Mouse (Mus musculus) forebrain, embryonic 10.5 days (tissue): ENCODE results near the gene Cul7. TPM values are rescaled to one million over a fixed set of nuclear protein-coding genes. Genes with fewer than 3 reads are reported as not detected.
A peak's percentile ranks its signal among the peaks of the same experiment; 100 is the strongest.

ENCODE experiments used
- DNase-seq: peaks from one replicate; pipeline ENCODE4 v3.0.0-alpha.2; 2017; ENCODE audit warnings: low spot score; ENCODE audit errors: extremely low spot score
- H3K27ac ChIP-seq: fragments of 300-500 bp; sonication (generic); 2 replicates; pipeline ENCODE4 v1.5.1; 2016; ENCODE audit warnings: mild to moderate bottlenecking
- H3K27me3 ChIP-seq: fragments of 300-500 bp; sonication (generic); 2 replicates; pipeline ENCODE4 v1.6.1; 2016; ENCODE audit warnings: mild to moderate bottlenecking; ENCODE audit not compliant: poor library complexity, severe bottlenecking
- H3K36me3 ChIP-seq: fragments of 300-500 bp; sonication (generic); replicated peaks from 2 replicates; pipeline ENCODE4 v1.6.1; 2016; ENCODE audit warnings: mild to moderate bottlenecking, moderate library complexity
- H3K4me1 ChIP-seq: fragments of 300-500 bp; sonication (generic); 2 replicates; pipeline ENCODE4 v1.6.1; 2016
- H3K4me3 ChIP-seq: fragments of 300-500 bp; sonication (generic); 2 replicates; pipeline ENCODE4 v1.5.1; 2016; ENCODE audit warnings: mild to moderate bottlenecking, moderate library complexity
- H3K9me3 ChIP-seq: fragments of 300-500 bp; sonication (generic); 2 replicates; pipeline ENCODE4 v1.6.1; 2016; ENCODE audit warnings: mild to moderate bottlenecking, moderate library complexity
- WGBS: fragments of 180-500 bp; shearing (Covaris S2); methylation state at CpG from one replicate; pipeline ENCODE4 v1.1.7; 2016; 5-methylcytosine and 5-hydroxymethylcytosine counted together
- polyA plus RNA-seq: library from polyadenylated mRNA; unstranded; fragments of >200 nt; fragmentation: Nextera tagmentation; extraction: Ambion mirVana; gene quantifications from 2 replicates; pipeline ENCODE4 v1.2.1, GENCODE M21; 2016

The Cul7 gene
- polyA plus RNA-seq, 1 experiment from 2014 or later: 40.9 TPM

- DNase-seq: no peak
These were observed 5.9 kb downstream of the Cul7 start for GRCm38 (mm10) chr17:46656054-46656453.

GRCm38 (mm10) chr17:46661351-46661750, 11.2 kb downstream of the Cul7 start:
- H3K27ac ChIP-seq: no peak overlapping the region
- no peaks in the 10 kb centered on the region for H3K9me3 ChIP-seq
- no peak for DNase-seq
- H3K27me3 ChIP-seq: no peaks in the 10 kb centered on the region
- no peak overlapping the region for H3K4me3 ChIP-seq
- 94% methylated on average over 9 of the region's 9 CpGs for WGBS
- H3K4me1 ChIP-seq: no peaks in the 10 kb centered on the region
- peaks cover 99% of the 10 kb centered on the region for H3K36me3 ChIP-seq

More at GRCm38 (mm10) chr17:46656054-46656453, 5.9 kb downstream of the Cul7 start:
- no peak overlapping the region for H3K27ac ChIP-seq
- no peaks in the 10 kb centered on the region for H3K27me3 ChIP-seq
- peaks cover 19% of the 10 kb centered on the region for H3K4me1 ChIP-seq
- 92% methylated on average over 6 of the region's 6 CpGs for WGBS
- H3K9me3 ChIP-seq: no peaks in the 10 kb centered on the region
- H3K4me3 ChIP-seq: no peak overlapping the region
- H3K36me3 ChIP-seq: peaks cover 92% of the 10 kb centered on the region

GRCm38 (mm10) chr17:46661981-46662380, 11.8 kb downstream of the Cul7 start:
- peaks cover 99% of the 10 kb centered on the region for H3K36me3 ChIP-seq

GRCm38 (mm10) chr17:46662730-46663129, 12.6 kb downstream of the Cul7 start:
- H3K4me3 ChIP-seq: no peak overlapping the region
- H3K27me3 ChIP-seq: no peaks in the 10 kb centered on the region
- no peaks in the 10 kb centered on the region for H3K9me3 ChIP-seq
- DNase-seq: no peak
- peaks cover 98% of the 10 kb centered on the region for H3K36me3 ChIP-seq
- no peak overlapping the region for H3K27ac ChIP-seq
- 89% methylated on average over 5 of the region's 5 CpGs for WGBS
- H3K4me1 ChIP-seq: no peaks in the 10 kb centered on the region

More at GRCm38 (mm10) chr17:46661981-46662380, 11.8 kb downstream of the Cul7 start:
- no peak for DNase-seq
- 92% methylated on average over 12 of the region's 12 CpGs for WGBS
- Histone ChIP-seq H3K27ac (no peak overlapping the region), H3K4me3 (no peak overlapping the region), H3K4me1 (no peaks in the 10 kb centered on the region), H3K9me3 (no peaks in the 10 kb centered on the region), H3K27me3 (no peaks in the 10 kb centered on the region)

DNA sequence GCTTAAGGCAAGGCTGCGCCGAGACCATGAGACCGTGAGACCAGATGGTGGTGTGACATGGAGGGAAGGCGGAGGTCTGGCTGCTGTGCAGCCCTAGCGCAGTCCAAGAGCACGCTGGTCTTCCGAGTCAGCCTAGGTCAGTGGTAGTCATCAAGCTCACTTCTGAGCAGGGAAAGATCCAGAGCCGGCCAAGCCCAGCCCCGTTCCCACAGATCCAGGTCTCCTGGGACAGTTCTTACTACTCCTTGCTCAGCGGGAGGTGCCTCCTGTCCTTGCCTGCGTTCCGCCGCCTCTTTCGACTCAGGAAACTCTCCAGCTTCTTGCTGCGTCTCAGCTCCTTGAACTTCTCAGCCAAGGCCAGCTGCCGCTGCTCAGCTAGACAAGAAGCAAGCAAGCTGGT, 17.6 kb downstream of the Cul7 start:
- WGBS: 93% methylated on average over 16 of the region's 16 CpGs
- Histone ChIP-seq H3K4me1 (peaks cover under 1% of the 10 kb centered on the region; the same call in 1 of the 2 replicates), H3K4me3 (no peak overlapping the region), H3K36me3 (peaks cover 95% of the 10 kb centered on the region), H3K27ac (no peak overlapping the region), H3K9me3 (no peaks in the 10 kb centered on the region), H3K27me3 (no peaks in the 10 kb centered on the region)
- DNase-seq: no peak

GRCm38 (mm10) chr17:46669911-46670310, 19.8 kb downstream of the Cul7 start:
- peaks cover 81% of the 10 kb centered on the region for H3K36me3 ChIP-seq
- H3K27ac ChIP-seq: no peak overlapping the region
- 94% methylated on average over 10 of the region's 10 CpGs for WGBS
- peaks cover 17% of the 10 kb centered on the region for H3K4me1 ChIP-seq
- no peak overlapping the region for H3K4me3 ChIP-seq
- DNase-seq: no peak
- no peaks in the 10 kb centered on the region for H3K9me3 ChIP-seq
- H3K27me3 ChIP-seq: no peaks in the 10 kb centered on the region

GRCm38 (mm10) chr17:46673850-46674529, 23.9 kb downstream of the Cul7 start, which contains the start of gene Rrp36:
Gene Rrp36 (minus strand): TSS chr17:46674352.
- H3K36me3 ChIP-seq: peaks cover 82% of the 10 kb centered on the region
- under 1% methylated on average over 43 of the region's 43 CpGs for WGBS
- no peaks in the 10 kb centered on the region for H3K27me3 ChIP-seq
- DNase-seq: peak; percentile 94
- H3K4me3 ChIP-seq: peak within 1 kb of the TSS; percentile 87
- H3K4me1 ChIP-seq: peaks cover 33% of the 10 kb centered on the region
- H3K27ac ChIP-seq: peak within 1 kb of the TSS; percentile 89
- H3K9me3 ChIP-seq: no peaks in the 10 kb centered on the region

DNA sequence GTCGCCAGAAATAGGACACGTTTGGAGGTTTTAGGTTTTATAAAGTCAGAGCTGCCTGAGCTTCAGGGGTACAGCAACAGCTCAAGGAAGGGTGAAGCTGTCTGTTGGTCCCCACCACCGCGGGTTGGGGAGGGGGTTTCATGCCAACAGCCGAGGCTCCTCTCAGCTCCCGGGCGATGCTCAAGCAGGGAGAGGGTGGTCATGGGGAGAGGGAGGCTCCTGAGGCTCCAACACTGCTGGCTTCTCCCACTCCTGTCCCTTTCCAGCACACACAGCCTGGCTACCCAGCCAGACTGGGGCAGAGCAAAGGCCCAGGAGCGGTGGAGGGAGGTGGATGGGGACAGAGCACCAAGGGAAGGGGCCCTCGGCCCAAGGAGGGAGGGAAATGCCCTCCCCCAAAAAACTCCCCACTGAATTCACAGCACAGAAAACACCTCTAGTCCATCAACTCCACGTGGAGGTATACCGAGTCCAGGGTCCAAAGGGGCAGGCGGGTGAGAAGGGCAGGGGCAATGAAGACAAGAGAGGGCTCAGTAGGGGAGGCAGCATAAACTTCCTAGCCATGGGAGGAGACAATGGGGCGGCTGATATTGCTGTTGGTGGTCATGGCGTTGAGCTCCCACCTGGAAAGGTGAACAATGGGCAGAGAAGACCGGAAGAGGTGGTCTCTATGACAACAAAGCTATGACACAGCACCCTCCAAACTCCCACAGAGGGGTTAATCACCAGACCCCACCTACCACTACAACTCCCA, 24.6 kb downstream of the Cul7 start:
- Histone ChIP-seq H3K27ac (peak overlapping the region; percentile 89), H3K36me3 (peaks cover 77% of the 10 kb centered on the region)

GRCm38 (mm10) chr17:46678416-46678815, 28.3 kb downstream of the Cul7 start, which contains the start of gene Mea1:
Gene Mea1 (plus strand): TSS chr17:46678793.
- no peaks in the 10 kb centered on the region for H3K27me3 ChIP-seq
- no peaks in the 10 kb centered on the region for H3K9me3 ChIP-seq
- WGBS: 86% methylated on average over 9 of the region's 9 CpGs
- peaks cover 58% of the 10 kb centered on the region for H3K4me1 ChIP-seq
- peak within 1 kb of the TSS; percentile 93 for H3K4me3 ChIP-seq
- DNase-seq: no peak
- peaks cover 56% of the 10 kb centered on the region for H3K36me3 ChIP-seq
- H3K27ac ChIP-seq: peak within 1 kb of the TSS; percentile 91

More for the DNA sequence above, 24.6 kb downstream of the Cul7 start:
- Histone ChIP-seq H3K4me3 (peak overlapping the region; percentile 87), H3K9me3 (no peaks in the 10 kb centered on the region), H3K27me3 (no peaks in the 10 kb centered on the region), H3K4me1 (peaks cover 40% of the 10 kb centered on the region)
- DNase-seq: no peak
- 19% methylated on average over 15 of the region's 15 CpGs for WGBS

GRCm38 (mm10) chr17:46678911-46679310, 28.8 kb downstream of the Cul7 start:
- peak overlapping the region; percentile 93 for H3K4me3 ChIP-seq
- H3K27me3 ChIP-seq: no peaks in the 10 kb centered on the region
- WGBS: 58% methylated on average over 9 of the region's 9 CpGs
- no peak for DNase-seq
- no peaks in the 10 kb centered on the region for H3K9me3 ChIP-seq
- 0 out of 2 replicates have a peak overlapping the region, but pooled peaks have one; percentile 91 for H3K27ac ChIP-seq
- H3K36me3 ChIP-seq: peaks cover 61% of the 10 kb centered on the region
- H3K4me1 ChIP-seq: peaks cover 56% of the 10 kb centered on the region

DNA sequence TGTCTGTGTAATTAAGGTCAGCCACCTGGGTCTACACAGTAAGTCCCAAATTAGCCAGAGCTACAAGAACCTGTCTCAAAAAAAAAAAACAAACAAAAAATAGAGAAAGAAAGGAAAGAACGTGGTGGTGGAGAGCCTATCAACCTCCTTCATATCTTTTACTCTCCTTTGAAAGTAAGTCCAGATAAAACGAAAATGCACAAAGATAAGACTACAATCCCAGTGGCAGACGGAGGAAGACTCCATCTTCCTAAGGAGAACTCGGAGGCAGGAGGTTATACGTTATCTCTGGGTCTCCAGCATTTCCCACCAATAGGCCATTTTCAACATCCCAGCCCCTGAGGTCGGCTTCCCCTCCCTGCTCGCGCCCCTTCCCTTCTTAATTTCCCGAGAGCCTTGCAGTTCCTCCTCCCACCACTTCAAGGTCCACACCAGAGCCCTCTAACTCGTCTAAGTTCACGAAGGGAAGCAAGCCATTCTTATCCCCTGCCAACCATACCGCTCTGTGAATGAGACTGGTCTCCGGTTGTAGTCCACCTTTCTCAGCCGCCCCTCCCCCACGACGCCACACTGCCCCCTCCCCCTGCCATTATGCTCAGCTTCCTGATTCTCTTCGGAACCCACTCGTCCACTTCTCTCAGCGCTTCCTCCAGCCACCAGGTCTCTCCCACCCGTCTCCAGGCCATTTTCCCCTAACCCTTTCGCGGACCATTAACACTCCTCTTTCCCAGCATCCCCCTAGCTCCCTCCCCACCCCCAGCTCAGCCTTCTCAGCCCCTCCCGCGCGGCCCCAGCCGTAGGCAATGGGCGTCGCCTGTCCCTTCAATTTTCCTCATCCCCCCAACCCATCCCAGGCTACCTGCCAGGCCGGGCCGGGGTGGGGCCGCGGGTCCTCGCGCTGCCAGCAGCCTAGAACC, 30.0 kb downstream of the Cul7 start:
- 2% methylated on average over 34 of the region's 34 CpGs for WGBS
- Histone ChIP-seq H3K27ac (peak overlapping the region; percentile 91), H3K27me3 (no peaks in the 10 kb centered on the region), H3K36me3 (peaks cover 65% of the 10 kb centered on the region), H3K4me3 (peak overlapping the region; percentile 93), H3K9me3 (no peaks in the 10 kb centered on the region), H3K4me1 (peaks cover 47% of the 10 kb centered on the region)
- no peak for DNase-seq

- peaks cover 65% of the 10 kb centered on the region for H3K36me3 ChIP-seq
- H3K27ac ChIP-seq: peak within 1 kb of the TSS; percentile 91
- peak within 1 kb of the TSS; percentile 93 for H3K4me3 ChIP-seq
- H3K4me1 ChIP-seq: peaks cover 45% of the 10 kb centered on the region
- H3K27me3 ChIP-seq: no peaks in the 10 kb centered on the region
- WGBS: under 1% methylated on average over 49 of the region's 49 CpGs
- peak; percentile 100 for DNase-seq
- no peaks in the 10 kb centered on the region for H3K9me3 ChIP-seq
These were observed 30.7 kb downstream of the Cul7 start, which contains the start of gene Klhdc3 for GRCm38 (mm10) chr17:46680760-46681373. Gene Klhdc3 (minus strand): TSS chr17:46680914.
